Mouse (Mus musculus) E14TG2a.4 (cell line): ENCODE data around the gene Il12rb2.

Experiments
- CTCF ChIP-seq: conservative IDR thresholded peaks from 2 replicates; pipeline ENCODE4 v1.5.1; 2014; ENCODE audit warnings: low read length
- NANOG ChIP-seq: IDR thresholded peaks from 2 replicates; pipeline ENCODE4 v1.6.1; 2014; ENCODE audit warnings: borderline replicate concordance, low read length, mixed read lengths
- POU5F1 ChIP-seq: IDR thresholded peaks from 2 replicates; pipeline ENCODE4 v1.6.1; 2014; ENCODE audit warnings: low read length, borderline replicate concordance

- TF ChIP-seq CTCF (no peak), NANOG (no peak), POU5F1 (no peak)
Measured at GRCm38 (mm10) chr6:67317827-67318338, 58.1 kb downstream of the Il12rb2 start.
